Mouse (Mus musculus) stomach, embryonic 14.5 days (tissue): ENCODE results near the gene Olfr745. TPM values are rescaled to one million over a fixed set of nuclear protein-coding genes. Genes with fewer than 3 reads are reported as not detected.

Experiments used
- ATAC-seq: fragments of 200-750 bp; cut with Nextera tagmentation; 2 replicates; pipeline ENCODE4 v1.8.0; 2017; ENCODE audit warnings: low read depth, moderate TSS enrichment; ENCODE audit not compliant: insufficient number of reproducible peaks, insufficient read depth, low FRiP score
- H3K27ac ChIP-seq: fragments of 300-500 bp; sonication (generic); 2 replicates; pipeline ENCODE4 v1.5.1; 2014; ENCODE audit warnings: mild to moderate bottlenecking, low read length, moderate library complexity, mixed read lengths
- H3K27me3 ChIP-seq: fragments of 300-500 bp; sonication (generic); 2 replicates; pipeline ENCODE4 v1.6.1; 2014; ENCODE audit warnings: low read length, control low read depth, mixed read lengths; ENCODE audit not compliant: control insufficient read depth, insufficient read depth
- H3K36me3 ChIP-seq: fragments of 300-500 bp; sonication (generic); 2 replicates; pipeline ENCODE4 v1.6.1; 2014; ENCODE audit warnings: mild to moderate bottlenecking, control low read depth, low read length, moderate library complexity, mixed read lengths; ENCODE audit not compliant: control insufficient read depth, insufficient read depth
- H3K4me1 ChIP-seq: fragments of 300-500 bp; sonication (generic); 2 replicates; pipeline ENCODE4 v1.6.1; 2014; ENCODE audit warnings: low read length, control low read depth, mixed read lengths; ENCODE audit not compliant: control insufficient read depth, insufficient read depth
- H3K4me2 ChIP-seq: fragments of 300-500 bp; sonication (generic); replicated peaks from 2 replicates; pipeline ENCODE4 v1.6.1; 2014; ENCODE audit warnings: low read depth, low read length, control low read depth
- H3K4me3 ChIP-seq: fragments of 300-500 bp; sonication (generic); 2 replicates; pipeline ENCODE4 v1.5.1; 2014; ENCODE audit warnings: low read depth, low read length, control low read depth
- H3K9ac ChIP-seq: fragments of 300-500 bp; sonication (generic); replicated peaks from 2 replicates; pipeline ENCODE4 v1.6.1; 2014; ENCODE audit warnings: low read depth, mild to moderate bottlenecking, control low read depth, low read length, moderate library complexity, mixed read lengths
- H3K9me3 ChIP-seq: fragments of 300-500 bp; sonication (generic); 2 replicates; pipeline ENCODE4 v1.6.1; 2016; ENCODE audit warnings: low read depth, low read length, control low read depth; ENCODE audit not compliant: control insufficient read depth
- WGBS: fragments of 180-500 bp; shearing (Covaris S2); extraction: QIAGEN DNeasy Blood & Tissue Kit; methylation state at CpG from one replicate; pipeline ENCODE4 v1.1.7; 2014; 5-methylcytosine and 5-hydroxymethylcytosine counted together
- polyA plus RNA-seq: library from polyadenylated mRNA; unstranded; fragments of >200 nt; fragmentation: Nextera tagmentation; extraction: Ambion mirVana; gene quantifications from 2 replicates; pipeline ENCODE4 v1.2.1, GENCODE M21; 2014

Olfr745 gene
- polyA plus RNA-seq = not detected in 2 replicates

- no peak within 1 kb of the TSS for H3K4me2 ChIP-seq
- no peaks in the 10 kb centered on the region for H3K36me3 ChIP-seq
- H3K4me1 ChIP-seq = no peaks in the 10 kb centered on the region
- H3K9me3 ChIP-seq = no peaks in the 10 kb centered on the region
- H3K27me3 ChIP-seq = no peaks in the 10 kb centered on the region
- no peak within 1 kb of the TSS for H3K9ac ChIP-seq
- 94% methylated on average over 2 of the region's 2 CpGs for WGBS
- no peak for ATAC-seq
- no peak within 1 kb of the TSS for H3K27ac ChIP-seq
- H3K4me3 ChIP-seq = no peak within 1 kb of the TSS
These were observed at the start of gene Olfr745 for GRCm38 (mm10) chr14:50639088-50639487. TSS of gene Olfr745 (plus strand) at chr14:50639388.

GRCm38 (mm10) chr14:50614579-50614978 lies 24.6 kb upstream of the Olfr745 start, which contains the start of gene Olfr744:
TSS of gene Olfr744 (plus strand) at chr14:50614879.
- Histone ChIP-seq H3K27ac (no peak within 1 kb of the TSS), H3K9ac (no peak within 1 kb of the TSS), H3K4me2 (no peak within 1 kb of the TSS), H3K36me3 (no peaks in the 10 kb centered on the region), H3K4me1 (no peaks in the 10 kb centered on the region), H3K4me3 (no peak within 1 kb of the TSS), H3K27me3 (no peaks in the 10 kb centered on the region), H3K9me3 (no peaks in the 10 kb centered on the region)
- no peak for ATAC-seq
- 83% methylated on average over 2 of the region's 2 CpGs for WGBS

DNA sequence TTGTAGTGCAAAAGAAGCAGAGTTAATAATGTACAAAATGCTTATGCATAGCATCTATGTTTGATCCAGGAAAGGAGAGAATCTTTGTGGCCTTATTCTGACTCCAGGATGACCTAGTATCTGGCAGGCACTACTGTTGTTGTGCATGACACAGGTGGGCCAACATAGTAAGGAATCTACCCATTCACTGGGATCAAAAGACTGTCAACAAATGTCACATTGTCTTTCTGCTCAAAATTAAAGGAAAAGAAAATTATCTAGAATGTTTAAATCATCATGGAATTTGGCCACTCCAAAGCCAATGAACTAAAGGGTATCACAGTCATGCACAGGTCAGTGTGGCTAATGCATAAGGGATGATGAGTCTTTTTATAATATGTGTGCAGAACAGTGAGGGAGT lies 7.6 kb downstream of the Olfr745 start, which contains the start of gene Olfr746:
Olfr746 (plus strand) TSS at position 301 of the 400 bp plus-strand sequence.
- Histone ChIP-seq H3K36me3 (no peaks in the 10 kb centered on the region), H3K9ac (no peak within 1 kb of the TSS), H3K4me1 (no peaks in the 10 kb centered on the region), H3K9me3 (no peaks in the 10 kb centered on the region), H3K27me3 (no peaks in the 10 kb centered on the region), H3K4me2 (no peak within 1 kb of the TSS), H3K27ac (no peak within 1 kb of the TSS), H3K4me3 (no peak within 1 kb of the TSS)
- no peak for ATAC-seq

DNA sequence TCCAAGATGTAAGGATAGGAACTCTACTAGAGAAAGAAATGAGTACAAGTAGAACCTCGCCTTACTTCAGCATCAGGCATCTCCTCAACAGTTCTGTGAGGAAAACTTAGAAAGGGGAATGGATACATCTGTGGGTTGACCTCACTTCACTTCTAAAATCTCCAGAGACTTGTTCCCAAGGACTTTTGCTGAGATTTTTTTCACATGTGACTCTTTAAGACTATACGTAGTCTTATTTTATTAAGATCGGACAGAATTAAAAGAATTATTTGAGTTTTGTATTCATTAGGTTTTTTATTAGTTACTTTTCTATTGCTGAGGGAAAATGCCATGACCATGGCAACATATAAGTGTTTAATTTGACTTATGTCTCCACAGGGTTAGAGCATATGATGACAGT lies 53.9 kb downstream of the Olfr745 start, which contains the start of gene Olfr747:
Olfr747 (minus strand) TSS at position 101 of the 400 bp plus-strand sequence.
- WGBS = 92% methylated on average over 3 of the region's 3 CpGs
- Histone ChIP-seq H3K4me3 (no peak within 1 kb of the TSS), H3K27ac (no peak within 1 kb of the TSS), H3K4me1 (no peaks in the 10 kb centered on the region), H3K27me3 (no peaks in the 10 kb centered on the region), H3K9me3 (no peaks in the 10 kb centered on the region), H3K4me2 (no peak within 1 kb of the TSS), H3K9ac (no peak within 1 kb of the TSS), H3K36me3 (no peaks in the 10 kb centered on the region)
- no peak for ATAC-seq

Other genes starting within 250 kb of the Olfr745 start
- not detected in 2 replicates for gene Olfr738, start 231.8 kb upstream of the Olfr745 start, polyA plus RNA-seq
- gene Olfr739, start 220.8 kb upstream of the Olfr745 start, polyA plus RNA-seq = not detected in 2 replicates
- gene Olfr740, start 193.8 kb upstream of the Olfr745 start, polyA plus RNA-seq = not detected in 2 replicates
- gene Olfr741, start 166.7 kb upstream of the Olfr745 start, polyA plus RNA-seq = not detected in 2 replicates
- not detected in 2 replicates for gene Olfr742, start 135.8 kb upstream of the Olfr745 start, polyA plus RNA-seq
- gene Olfr743, start 117.5 kb upstream of the Olfr745 start, polyA plus RNA-seq = not detected in 2 replicates
- not detected in 2 replicates for gene Olfr744, start 24.5 kb upstream of the Olfr745 start, polyA plus RNA-seq
- not detected in 2 replicates for gene Olfr746, start 7.7 kb downstream of the Olfr745 start, polyA plus RNA-seq
- gene Olfr747, start 53.8 kb downstream of the Olfr745 start, polyA plus RNA-seq = not detected in 2 replicates
- not detected in 2 replicates for gene Olfr748, start 68.0 kb downstream of the Olfr745 start, polyA plus RNA-seq
- not detected in 2 replicates for gene Olfr749, start 105.7 kb downstream of the Olfr745 start, polyA plus RNA-seq
- gene Ttc5, start 146.1 kb downstream of the Olfr745 start, polyA plus RNA-seq = 77.3 and 79.6 TPM in 2 replicates
- gene Ccnb1ip1, start 168.3 kb downstream of the Olfr745 start, polyA plus RNA-seq = not detected in 2 replicates
- gene Parp2, start 168.5 kb downstream of the Olfr745 start, polyA plus RNA-seq = 71.8 and 76.2 TPM in 2 replicates
- 8.6 and 8.7 TPM in 2 replicates for gene Tep1, start 231.2 kb downstream of the Olfr745 start, polyA plus RNA-seq